Mouse (Mus musculus) myocyte (in vitro differentiated cells): Measurements from ENCODE around the gene Gm47841.

Experiments used
- MAX ChIP-seq: IDR thresholded peaks from one replicate; pipeline ENCODE4 v1.6.1; 2011; ENCODE audit warnings: low read depth, mild to moderate bottlenecking, control low read depth
- MYOD1 ChIP-seq, 3 experiments: IDR thresholded peaks; one replicate each; pipeline ENCODE4 v1.6.1; 2011; ENCODE audit warnings: control low read depth in 2 of 3, low read depth in 2 of 3, mild to moderate bottlenecking in 2 of 3, moderate library complexity in 1 of 3; ENCODE audit not compliant: insufficient read length in 2 of 3, control insufficient read depth in 1 of 3
- POLR2A ChIP-seq: IDR thresholded peaks from one replicate; pipeline ENCODE4 v1.6.1; 2011; ENCODE audit warnings: low read depth, mild to moderate bottlenecking, control low read depth, moderate library complexity; ENCODE audit not compliant: insufficient read length
- POLR2AphosphoS2 ChIP-seq: IDR thresholded peaks from one replicate; pipeline ENCODE4 v1.6.1; 2011; ENCODE audit warnings: low read depth, control low read depth; ENCODE audit not compliant: insufficient read length

DNA sequence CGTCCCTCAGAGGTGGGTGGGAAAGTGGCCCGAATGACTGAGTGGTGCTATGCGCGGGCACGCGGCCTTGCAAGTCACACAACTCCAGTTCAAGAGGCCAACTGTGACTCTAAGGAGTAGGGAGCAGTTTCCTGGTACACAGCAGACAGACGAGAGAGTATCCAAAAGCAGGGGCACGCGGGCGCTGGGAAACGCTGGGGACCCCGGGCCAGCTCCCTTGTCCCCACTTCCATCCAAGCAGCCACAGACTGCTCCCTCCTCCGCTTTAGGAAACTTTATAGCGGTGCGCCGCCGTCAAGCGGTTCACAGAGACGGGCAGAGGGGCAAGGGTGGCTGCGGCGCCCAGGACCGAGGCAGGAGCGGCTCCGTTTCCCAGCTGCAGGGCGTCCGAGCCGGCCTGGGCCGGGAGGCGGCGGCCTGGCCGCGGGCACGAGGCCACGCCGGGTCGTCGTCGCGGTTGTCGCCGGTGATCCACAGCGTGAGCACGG, 1.1 kb downstream of the Gm47841 start:
- TF ChIP-seq MYOD1 (IDR thresholded peaks at IDR 0.05; ENCODE audit: control insufficient read depth in 1 of 3, insufficient read length in 2 of 3, low read depth in 2 of 3) (no peak), POLR2A (no peak), MAX (no peak), POLR2AphosphoS2 (no peak)
